Mouse (Mus musculus): ENCODE measurements around the gene Ptbp2. TPM values are rescaled to one million over a fixed set of nuclear protein-coding genes. Genes with fewer than 3 reads are reported as not detected.

The Ptbp2 gene
- 41.7 and 49.9 TPM in 2 replicates for polyA plus RNA-seq (2015; fragmentation: Nextera tagmentation; extraction: Ambion mirVana)

- Histone ChIP-seq H3K9ac (ENCODE audit: low read depth, low read length) (peak within 1 kb of the TSS; percentile 100), H3K27ac (peak within 1 kb of the TSS; percentile 97), H3K4me1 (replicated peaks; ENCODE audit: insufficient read depth, low read length) (no peaks in the 10 kb centered on the region), H3K36me3 (ENCODE audit: insufficient read depth, low read length) (no peaks in the 10 kb centered on the region), H3K9me3 (replicated peaks; ENCODE audit: low read length) (no peaks in the 10 kb centered on the region), H3K4me3 (replicated peaks; ENCODE audit: low read depth, low read length) (peak within 1 kb of the TSS; percentile 100), H3K27me3 (ENCODE audit: insufficient read depth, low read length) (no peaks in the 10 kb centered on the region), H3K4me2 (ENCODE audit: low read length) (peak within 1 kb of the TSS; percentile 63)
- no peak for TF ChIP-seq CTCF (IDR thresholded peaks at IDR 0.05; ENCODE audit: low read depth)
- WGBS: 86% methylated on average over 4 of the region's 4 CpGs
- DNase-seq (ENCODE audit: low spot score): no peak
- no peak for ATAC-seq (replicated peaks; ENCODE audit: low FRiP score, low read depth)
These were observed at the start of gene Ptbp2 for GRCm38 (mm10) chr3:119784366-119784765. Gene Ptbp2, minus strand, starts transcription at chr3:119784466.

DNA sequence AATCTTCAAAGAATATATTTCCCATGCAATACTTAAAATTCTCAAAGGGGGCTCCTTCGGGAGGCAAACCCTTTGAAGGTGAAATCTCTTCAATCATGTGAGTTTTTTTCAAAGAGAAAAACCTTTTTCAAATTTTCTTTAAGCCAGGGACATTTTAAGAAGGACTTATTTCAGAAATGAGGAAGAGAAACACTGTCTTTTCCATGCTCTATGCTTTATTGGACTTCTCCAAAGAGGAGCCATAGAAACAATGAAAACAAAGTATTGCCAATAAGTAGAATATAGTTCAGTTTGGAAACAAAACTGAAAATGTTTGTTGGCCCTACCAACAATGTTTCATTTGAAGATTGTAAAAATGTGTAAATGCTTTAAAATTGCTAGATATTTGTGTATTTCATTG lies 30.4 kb upstream of the Ptbp2 start:
- no peak overlapping the region for H3K9ac ChIP-seq (ENCODE audit: low read depth, low read length)
- no peak overlapping the region for H3K4me3 ChIP-seq (replicated peaks; ENCODE audit: low read depth, low read length)
- no peaks in the 10 kb centered on the region for H3K27me3 ChIP-seq (ENCODE audit: insufficient read depth, low read length)
- H3K36me3 ChIP-seq (ENCODE audit: insufficient read depth, low read length): no peaks in the 10 kb centered on the region
- H3K4me1 ChIP-seq (replicated peaks; ENCODE audit: insufficient read depth, low read length): no peaks in the 10 kb centered on the region
- H3K4me2 ChIP-seq (ENCODE audit: low read length): no peak overlapping the region
- H3K9me3 ChIP-seq (replicated peaks; ENCODE audit: low read length): no peaks in the 10 kb centered on the region
- WGBS: 61% methylated on average over 1 of the region's 1 CpGs
- no peak for TF ChIP-seq CTCF (IDR thresholded peaks at IDR 0.05; ENCODE audit: low read depth)
- DNase-seq (ENCODE audit: low spot score) (no peak), ATAC-seq (replicated peaks; ENCODE audit: low FRiP score, low read depth) (no peak)
- no peak overlapping the region for H3K27ac ChIP-seq

DNA sequence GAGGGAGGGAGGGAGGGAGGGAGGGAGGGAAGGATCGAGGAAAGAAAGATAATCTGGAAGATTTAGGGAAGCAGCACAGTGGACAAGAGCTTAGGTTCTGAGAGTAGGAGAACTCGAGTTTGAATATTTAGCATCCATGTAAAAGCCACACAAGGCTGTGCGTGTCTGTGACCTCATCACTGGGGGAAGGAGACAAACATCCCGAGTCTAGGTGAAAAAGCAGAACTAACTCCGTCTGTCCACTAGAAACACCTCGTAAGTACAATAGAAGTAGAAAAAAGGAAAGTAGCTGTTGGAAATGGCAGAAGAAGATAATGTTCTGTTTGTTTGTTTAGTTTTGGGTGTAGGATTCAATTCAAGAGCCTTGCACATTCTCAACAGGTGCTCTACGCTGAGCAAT lies 21.9 kb upstream of the Ptbp2 start:
- no peak for TF ChIP-seq CTCF (IDR thresholded peaks at IDR 0.05; ENCODE audit: low read depth)
- H3K4me2 ChIP-seq (ENCODE audit: low read length): no peak overlapping the region
- no peaks in the 10 kb centered on the region for H3K4me1 ChIP-seq (replicated peaks; ENCODE audit: insufficient read depth, low read length)
- DNase-seq (ENCODE audit: low spot score) (no peak), ATAC-seq (replicated peaks; ENCODE audit: low FRiP score, low read depth) (no peak)
- no peak overlapping the region for H3K27ac ChIP-seq
- H3K36me3 ChIP-seq (ENCODE audit: insufficient read depth, low read length): no peaks in the 10 kb centered on the region
- WGBS: 71% methylated on average over 7 of the region's 7 CpGs
- H3K9me3 ChIP-seq (replicated peaks; ENCODE audit: low read length): no peaks in the 10 kb centered on the region
- H3K4me3 ChIP-seq (replicated peaks; ENCODE audit: low read depth, low read length): no peak overlapping the region
- H3K27me3 ChIP-seq (ENCODE audit: insufficient read depth, low read length): no peaks in the 10 kb centered on the region
- no peak overlapping the region for H3K9ac ChIP-seq (ENCODE audit: low read depth, low read length)

DNA sequence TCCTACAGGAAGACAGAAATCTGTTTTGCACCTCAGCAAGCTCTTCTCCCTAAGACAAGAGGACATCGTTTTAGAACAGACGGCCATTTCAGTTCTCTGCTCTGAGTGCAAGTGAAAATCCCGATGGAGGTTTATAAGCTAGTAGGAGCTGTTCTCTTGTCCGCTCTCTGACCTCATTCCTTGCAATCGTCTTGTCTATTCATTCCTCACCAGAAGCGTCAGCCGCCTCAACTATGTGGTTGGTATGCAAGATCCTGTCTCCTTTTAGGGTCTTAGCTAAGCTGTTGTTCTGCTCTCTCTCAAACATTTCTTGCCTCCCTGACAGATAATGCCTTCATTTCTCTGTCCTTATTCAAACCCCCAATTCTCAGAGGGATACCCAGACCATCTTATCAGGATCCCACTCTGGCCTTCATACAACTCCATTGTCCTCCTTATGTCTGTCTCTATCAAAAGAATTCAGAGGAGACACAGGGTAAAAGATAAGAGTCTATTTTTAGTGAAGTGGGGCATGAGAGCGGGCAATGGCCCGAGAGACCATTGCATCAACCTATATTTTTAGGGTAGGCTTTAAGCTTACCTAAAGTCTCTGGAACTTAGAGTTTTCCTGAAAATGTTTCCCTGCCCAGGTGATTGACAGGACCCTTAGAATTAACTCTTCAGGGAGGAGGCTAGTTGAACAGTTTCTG lies 10.6 kb upstream of the Ptbp2 start:
- no peaks in the 10 kb centered on the region for H3K9me3 ChIP-seq (replicated peaks; ENCODE audit: low read length)
- no peaks in the 10 kb centered on the region for H3K4me1 ChIP-seq (replicated peaks; ENCODE audit: insufficient read depth, low read length)
- ATAC-seq (replicated peaks; ENCODE audit: low FRiP score, low read depth): no peak
- no peak overlapping the region for H3K4me3 ChIP-seq (replicated peaks; ENCODE audit: low read depth, low read length)
- no peaks in the 10 kb centered on the region for H3K27me3 ChIP-seq (ENCODE audit: insufficient read depth, low read length)
- no peaks in the 10 kb centered on the region for H3K36me3 ChIP-seq (ENCODE audit: insufficient read depth, low read length)
- no peak for DNase-seq (ENCODE audit: low spot score)
- H3K4me2 ChIP-seq (ENCODE audit: low read length): no peak overlapping the region
- WGBS: 85% methylated on average over 9 of the region's 9 CpGs
- no peak overlapping the region for H3K27ac ChIP-seq
- H3K9ac ChIP-seq (ENCODE audit: low read depth, low read length): no peak overlapping the region
- no peak for TF ChIP-seq CTCF (IDR thresholded peaks at IDR 0.05; ENCODE audit: low read depth)

DNA sequence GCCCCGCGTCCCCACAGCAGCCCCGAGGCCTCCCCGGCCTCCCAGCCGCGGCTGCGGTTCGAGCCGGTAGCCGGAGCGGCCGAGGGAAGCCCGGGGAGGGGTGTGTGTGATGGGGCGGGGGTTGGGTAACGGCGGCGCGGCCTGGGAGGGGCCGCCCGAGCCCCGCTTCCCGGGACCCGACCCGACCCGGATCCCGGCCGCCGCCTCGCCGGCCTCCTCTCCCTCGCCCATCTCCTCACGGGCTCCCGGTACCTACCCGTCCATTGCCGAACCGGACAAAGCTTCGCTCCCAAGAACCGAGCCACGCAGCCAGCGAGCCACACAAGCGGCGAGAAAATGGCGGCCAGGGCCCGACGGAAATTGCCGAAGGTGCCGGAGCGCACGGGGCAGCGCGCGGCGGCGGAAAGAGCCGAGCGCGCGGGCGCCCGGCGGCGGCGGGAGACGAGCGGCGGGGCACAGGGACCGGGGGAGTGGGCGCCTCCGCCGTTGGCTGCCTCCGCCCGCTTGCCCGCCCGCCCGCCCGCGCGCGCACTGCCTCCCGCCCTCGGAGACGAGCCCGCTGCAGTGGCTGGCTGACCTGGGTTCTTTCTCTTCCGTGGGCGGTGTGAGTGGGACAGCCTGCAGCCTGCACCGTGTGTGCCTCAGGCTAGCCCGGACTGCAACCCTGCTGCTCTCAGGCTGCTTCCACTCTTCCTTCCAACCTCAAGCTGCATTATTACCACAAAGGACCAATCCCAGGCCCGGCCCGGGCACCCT lies 1.1 kb downstream of the Ptbp2 start:
- WGBS: under 1% methylated on average over 81 of the region's 89 CpGs
- ATAC-seq (replicated peaks; ENCODE audit: low FRiP score, low read depth): peak; percentile 94
- no peak for TF ChIP-seq CTCF (IDR thresholded peaks at IDR 0.05; ENCODE audit: low read depth)
- Histone ChIP-seq H3K4me3 (replicated peaks; ENCODE audit: low read depth, low read length) (peak overlapping the region; percentile 100), H3K27me3 (ENCODE audit: insufficient read depth, low read length) (no peaks in the 10 kb centered on the region), H3K27ac (peak overlapping the region; percentile 97), H3K4me2 (ENCODE audit: low read length) (peak overlapping the region; percentile 63), H3K9me3 (replicated peaks; ENCODE audit: low read length) (no peaks in the 10 kb centered on the region), H3K4me1 (replicated peaks; ENCODE audit: insufficient read depth, low read length) (peaks cover 3% of the 10 kb centered on the region; the same call in 1 of the 2 replicates), H3K9ac (ENCODE audit: low read depth, low read length) (peak overlapping the region; percentile 100), H3K36me3 (ENCODE audit: insufficient read depth, low read length) (no peaks in the 10 kb centered on the region)
- DNase-seq (ENCODE audit: low spot score): peak; percentile 94

DNA sequence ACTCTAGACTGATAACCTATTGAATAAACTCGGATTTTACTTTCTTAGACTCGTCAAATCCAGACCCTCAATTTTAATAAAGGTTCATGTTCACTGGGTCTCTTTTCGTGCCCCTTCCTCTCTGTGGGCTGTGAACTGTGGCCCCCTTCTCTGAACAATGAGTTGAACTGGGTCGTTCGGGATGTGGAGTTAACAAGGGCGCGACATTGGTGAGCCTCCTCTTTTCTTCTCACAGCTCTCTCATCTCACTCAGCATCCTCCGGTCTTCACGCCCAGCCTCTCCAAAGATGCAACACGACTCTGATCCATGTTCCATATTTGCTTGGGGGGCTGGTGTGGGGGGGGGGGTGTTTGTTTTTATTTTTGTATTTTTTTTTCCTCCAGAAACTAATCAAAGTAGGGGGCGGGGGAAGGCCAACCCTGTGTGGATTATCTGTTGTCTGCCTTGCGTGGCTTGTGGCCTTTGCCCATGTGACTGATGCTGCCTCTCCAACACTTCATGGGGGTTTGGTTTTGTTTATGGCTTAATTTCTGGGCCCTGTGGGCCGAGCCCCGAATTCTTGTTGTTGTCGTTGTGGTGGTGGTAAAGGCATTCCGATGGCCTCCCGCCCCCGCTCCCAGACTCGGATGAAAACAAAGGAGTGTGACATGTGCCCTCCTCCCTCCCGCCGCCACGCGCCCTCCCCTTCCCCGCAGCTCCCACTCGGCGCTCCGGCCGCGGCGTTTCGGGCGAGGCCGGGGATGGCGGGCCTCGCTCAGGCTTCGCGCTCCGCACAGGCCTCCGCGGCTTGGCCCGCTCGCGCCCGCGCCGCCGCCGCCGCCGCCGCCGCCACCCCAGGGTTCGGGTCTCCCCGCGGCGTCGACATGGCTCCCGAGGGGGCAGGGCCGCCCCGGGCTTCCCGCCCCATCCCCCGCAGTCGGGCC lies 2.0 kb downstream of the Ptbp2 start:
- H3K4me2 ChIP-seq (ENCODE audit: low read length): peak overlapping the region; percentile 63
- no peaks in the 10 kb centered on the region for H3K27me3 ChIP-seq (ENCODE audit: insufficient read depth, low read length)
- peak overlapping the region; percentile 100 for H3K4me3 ChIP-seq (replicated peaks; ENCODE audit: low read depth, low read length)
- 1% methylated on average over 44 of the region's 63 CpGs for WGBS
- H3K27ac ChIP-seq: peak overlapping the region; percentile 97
- peak; percentile 73 for DNase-seq (ENCODE audit: low spot score)
- H3K9ac ChIP-seq (ENCODE audit: low read depth, low read length): peak overlapping the region; percentile 100
- no peaks in the 10 kb centered on the region for H3K9me3 ChIP-seq (replicated peaks; ENCODE audit: low read length)
- no peaks in the 10 kb centered on the region for H3K36me3 ChIP-seq (ENCODE audit: insufficient read depth, low read length)
- ATAC-seq (replicated peaks; ENCODE audit: low FRiP score, low read depth): peak; percentile 65
- peaks cover 3% of the 10 kb centered on the region; the same call in 1 of the 2 replicates for H3K4me1 ChIP-seq (replicated peaks; ENCODE audit: insufficient read depth, low read length)
- TF ChIP-seq CTCF (IDR thresholded peaks at IDR 0.05; ENCODE audit: low read depth): no peak
